Mouse (Mus musculus): ENCODE measurements around the gene Tra2a. TPM values are rescaled to one million over a fixed set of nuclear protein-coding genes. Genes with fewer than 3 reads are reported as not detected.
A peak's percentile ranks its signal among the peaks of the same experiment; 100 is the strongest.

The Tra2a gene
- total and polyA plus RNA-seq, 3 experiments = 55.4 to 120 (median 103) TPM

DNA sequence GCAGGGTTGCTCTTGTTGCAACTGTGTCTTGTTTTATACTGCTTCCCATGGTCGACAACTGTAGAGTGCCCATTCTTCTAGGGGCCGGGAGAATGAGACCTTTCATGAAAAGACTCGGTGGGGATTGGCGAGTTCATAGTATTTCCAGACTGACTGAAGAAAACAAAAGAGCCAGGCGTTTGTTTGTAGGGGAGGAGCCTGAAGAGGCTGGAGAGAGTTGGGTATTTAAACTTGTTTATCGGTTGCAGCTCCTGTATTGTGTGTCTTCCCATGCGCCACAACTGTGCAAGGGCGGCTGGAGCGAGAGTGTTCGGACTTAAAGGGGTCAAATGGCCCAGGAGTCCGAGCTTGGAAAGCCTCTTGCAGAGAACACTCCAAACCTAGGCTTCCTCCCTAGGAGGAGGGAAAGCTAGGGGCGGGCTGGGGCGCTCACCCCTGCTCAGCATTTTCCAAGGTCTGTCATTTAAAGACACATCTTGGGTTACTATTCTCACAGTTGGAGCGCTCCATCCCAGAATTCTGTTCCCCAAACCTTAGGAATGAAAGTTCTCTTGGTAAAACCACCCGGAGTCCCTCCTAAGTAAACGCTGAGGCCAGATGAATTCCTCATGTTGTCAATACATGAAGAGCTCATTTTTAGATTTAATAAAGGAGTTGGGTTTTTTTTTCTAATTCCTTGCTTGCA is 43.8 kb downstream of the Tra2a start:
- in situ Hi-C loops (cut with MboI; ENCODE audit: low pct_ligation_motif_present, low pct_unique_long_range_greater_than_20kb, low sequenced_read_pairs) = no loop called here
- dilution Hi-C loops (cut with MboI; ENCODE audit: extremely low pct_ligation_motif_present, extremely low pct_unique_long_range_greater_than_20kb, low sequenced_read_pairs) = no loop called here
- Histone ChIP-seq H3K4me1 (ENCODE audit: control insufficient read depth in 1 of 2, insufficient read depth in 2 of 2) (no peaks in the 10 kb centered on the region), H3K9ac (ENCODE audit: insufficient read depth, low read depth) (no peak overlapping the region), H3K9me3 (replicated peaks; ENCODE audit: low read length) (no peaks in the 10 kb centered on the region), H3K4me2 (ENCODE audit: insufficient read depth, low read depth, poor library complexity, severe bottlenecking) (no peak overlapping the region; the same call in 1 of the 2 replicates), H3K79me2 (replicated peaks; ENCODE audit: control insufficient read depth, extremely low read depth, insufficient read depth, poor library complexity, severe bottlenecking) (no peaks in the 10 kb centered on the region), H3K4me3 (replicated peaks in 1 of 3; ENCODE audit: low read depth in 2 of 3, low read length in 2 of 3, poor library complexity in 1 of 3) (no peak overlapping the region), H3K27me3 (replicated peaks) (peaks cover 7% of the 10 kb centered on the region), H3K36me3 (replicated peaks in 1 of 2; ENCODE audit: control insufficient read depth in 1 of 2, insufficient read depth in 1 of 2, low read length in 1 of 2) (no peaks in the 10 kb centered on the region), H3K27ac (ENCODE audit: insufficient read depth, low read depth) (no peak overlapping the region)
- DNase-seq (ENCODE audit: extremely low read depth) = no peak
- TF ChIP-seq SMC3 (IDR thresholded peaks at IDR 0.05; ENCODE audit: low read depth, low read length) (no peak), MEF2A (IDR thresholded peaks at IDR 0.05; ENCODE audit: borderline replicate concordance, low read depth, low read length) (no peak), NRF1 (IDR thresholded peaks at IDR 0.05; ENCODE audit: low read depth, low read length) (no peak), EP300 (IDR thresholded peaks at IDR 0.05; ENCODE audit: low read length) (no peak), ELF1 (IDR thresholded peaks at IDR 0.05; ENCODE audit: low read depth, low read length) (no peak), HCFC1 (IDR thresholded peaks at IDR 0.05; ENCODE audit: low read depth, low read length) (no peak)

DNA sequence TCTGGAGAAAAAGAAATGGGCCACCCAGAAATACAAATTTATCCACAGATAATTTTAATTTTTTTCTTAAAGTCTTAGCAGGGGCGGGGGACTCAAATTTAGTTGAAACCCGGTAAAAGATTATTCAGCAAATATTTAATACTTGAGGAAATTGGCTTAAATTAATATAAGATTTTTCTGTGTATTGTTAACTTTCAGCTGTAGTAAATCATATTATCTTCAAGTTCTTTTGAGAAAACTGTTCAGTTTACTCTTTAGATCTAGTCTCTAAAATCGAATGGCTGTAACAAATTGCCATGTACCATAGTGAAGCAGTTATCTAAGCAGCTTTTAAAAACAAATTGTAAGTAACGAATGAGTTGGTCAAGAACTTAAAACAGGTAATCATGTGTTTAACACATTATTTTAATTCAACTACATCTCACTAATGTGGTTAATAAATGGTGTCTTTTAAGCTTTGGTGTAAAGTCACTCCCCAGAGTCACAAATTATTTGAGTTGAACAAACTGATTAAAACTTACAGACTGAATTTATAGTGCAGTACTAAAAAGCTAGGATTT is 44.8 kb downstream of the Tra2a start:
- H3K27me3 ChIP-seq (replicated peaks) = peaks cover 7% of the 10 kb centered on the region
- H3K9me3 ChIP-seq (replicated peaks; ENCODE audit: low read length) = no peaks in the 10 kb centered on the region
- peak overlapping the region; percentile 79; the same call in 1 of the 2 replicates for H3K9ac ChIP-seq (ENCODE audit: insufficient read depth, low read depth)
- dilution Hi-C loops (cut with MboI; ENCODE audit: extremely low pct_ligation_motif_present, extremely low pct_unique_long_range_greater_than_20kb, low sequenced_read_pairs) = no loop called here
- no peaks in the 10 kb centered on the region for H3K36me3 ChIP-seq (replicated peaks in 1 of 2; ENCODE audit: control insufficient read depth in 1 of 2, insufficient read depth in 1 of 2, low read length in 1 of 2)
- no peak overlapping the region for H3K27ac ChIP-seq (ENCODE audit: insufficient read depth, low read depth)
- no peak for DNase-seq (ENCODE audit: extremely low read depth)
- in situ Hi-C loops (cut with MboI; ENCODE audit: low pct_ligation_motif_present, low pct_unique_long_range_greater_than_20kb, low sequenced_read_pairs) = no loop called here
- H3K4me2 ChIP-seq (ENCODE audit: insufficient read depth, low read depth, poor library complexity, severe bottlenecking) = no peak overlapping the region
- TF ChIP-seq ZNF384 (IDR thresholded peaks at IDR 0.05; ENCODE audit: low read depth, low read length) = peak; percentile 6; the same call in 1 of the 2 replicates
- TF ChIP-seq HCFC1 (IDR thresholded peaks at IDR 0.05; ENCODE audit: low read depth, low read length) = no peak
- no peak for TF ChIP-seq USF2 (conservative IDR thresholded peaks at IDR 0.05; ENCODE audit: low read depth, low read length)
- TF ChIP-seq UBTF (IDR thresholded peaks at IDR 0.05; ENCODE audit: low read depth, low read length) = no peak
- peaks cover 4% of the 10 kb centered on the region for H3K79me2 ChIP-seq (replicated peaks; ENCODE audit: control insufficient read depth, extremely low read depth, insufficient read depth, poor library complexity, severe bottlenecking)
- no peaks in the 10 kb centered on the region for H3K4me1 ChIP-seq (ENCODE audit: control insufficient read depth in 1 of 2, insufficient read depth in 2 of 2)
- H3K4me3 ChIP-seq (replicated peaks in 1 of 3; ENCODE audit: low read depth in 2 of 3, low read length in 2 of 3, poor library complexity in 1 of 3) = peak overlapping the region in 2 of 3 experiments; percentile 52 to 64

DNA sequence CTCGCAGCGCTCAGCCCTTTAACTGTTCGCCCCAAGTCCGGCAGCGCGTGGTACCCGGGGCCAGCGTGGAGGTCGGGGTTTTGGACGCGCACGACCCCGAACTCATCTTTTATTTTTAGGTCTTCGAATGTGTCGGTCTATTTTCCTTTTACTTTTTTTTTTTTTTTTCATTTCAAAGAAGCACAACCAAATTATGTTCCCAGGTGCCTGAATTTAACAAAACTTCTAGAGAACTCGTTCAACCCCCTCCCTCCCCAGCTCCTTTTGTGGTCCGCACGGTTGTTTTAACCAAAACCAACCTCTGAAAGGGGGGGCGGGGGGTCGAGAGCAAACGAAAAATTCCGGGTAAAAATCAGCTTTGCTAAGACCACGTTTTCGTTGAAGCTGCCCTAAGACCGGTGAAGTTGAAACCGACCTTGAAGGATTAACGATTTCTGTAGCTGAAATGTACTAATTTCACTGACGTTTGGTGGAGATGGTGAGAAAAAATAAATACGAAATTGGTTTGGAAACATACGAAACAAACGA is 45.5 kb downstream of the Tra2a start:
- Histone ChIP-seq H3K79me2 (replicated peaks; ENCODE audit: control insufficient read depth, extremely low read depth, insufficient read depth, poor library complexity, severe bottlenecking) (peaks cover 11% of the 10 kb centered on the region), H3K4me2 (ENCODE audit: insufficient read depth, low read depth, poor library complexity, severe bottlenecking) (peak overlapping the region; percentile 63), H3K4me1 (ENCODE audit: control insufficient read depth in 1 of 2, insufficient read depth in 2 of 2) (peaks cover 0 to 1% of the 10 kb centered on the region in 2 experiments; a peak in 2 of 4 replicates), H3K27me3 (replicated peaks) (peaks cover 7% of the 10 kb centered on the region), H3K36me3 (replicated peaks in 1 of 2; ENCODE audit: control insufficient read depth in 1 of 2, insufficient read depth in 1 of 2, low read length in 1 of 2) (no peaks in the 10 kb centered on the region), H3K4me3 (replicated peaks in 1 of 3; ENCODE audit: low read depth in 2 of 3, low read length in 2 of 3, poor library complexity in 1 of 3) (peak overlapping the region; percentile 52 to 64 (median 59)), H3K9ac (ENCODE audit: insufficient read depth, low read depth) (peak overlapping the region; percentile 79), H3K27ac (ENCODE audit: insufficient read depth, low read depth) (no peak overlapping the region; the same call in 1 of the 2 replicates), H3K9me3 (replicated peaks; ENCODE audit: low read length) (no peaks in the 10 kb centered on the region)
- dilution Hi-C loops (cut with MboI; ENCODE audit: extremely low pct_ligation_motif_present, extremely low pct_unique_long_range_greater_than_20kb, low sequenced_read_pairs) (no loop called here), in situ Hi-C loops (cut with MboI; ENCODE audit: low pct_ligation_motif_present, low pct_unique_long_range_greater_than_20kb, low sequenced_read_pairs) (no loop called here)
- DNase-seq (ENCODE audit: extremely low read depth) = peak; percentile 76
- TF ChIP-seq JUND (conservative IDR thresholded peaks at IDR 0.05; ENCODE audit: low read depth, low read length) (no peak; the same call in 1 of the 2 replicates), MEF2A (IDR thresholded peaks at IDR 0.05; ENCODE audit: borderline replicate concordance, low read depth, low read length) (peak; percentile 22; the same call in 1 of the 2 replicates), TCF12 (IDR thresholded peaks at IDR 0.05; ENCODE audit: low read depth, low read length) (peak; percentile 32; the same call in 1 of the 2 replicates), NRF1 (IDR thresholded peaks at IDR 0.05; ENCODE audit: low read depth, low read length) (no peak), GABPA (IDR thresholded peaks at IDR 0.05; ENCODE audit: insufficient replicate concordance, low read depth, low read length) (no peak), JUN (IDR thresholded peaks at IDR 0.05; ENCODE audit: insufficient read depth, low read depth, low read length) (no peak), UBTF (IDR thresholded peaks at IDR 0.05; ENCODE audit: low read depth, low read length) (peak; percentile 20; the same call in 1 of the 2 replicates), MYC (IDR thresholded peaks at IDR 0.05; ENCODE audit: low read depth, low read length) (peak; percentile 76; the same call in 1 of the 2 replicates), ETS1 (conservative IDR thresholded peaks at IDR 0.05; ENCODE audit: low read depth, low read length) (no peak; the same call in 1 of the 2 replicates), MAFK (IDR thresholded peaks at IDR 0.05; ENCODE audit: insufficient replicate concordance, low read length) (no peak), USF2 (conservative IDR thresholded peaks at IDR 0.05; ENCODE audit: low read depth, low read length) (no peak), POLR2A (IDR thresholded peaks at IDR 0.05; ENCODE audit: low read depth, low read length) (peak; percentile 82), KAT2A (IDR thresholded peaks at IDR 0.05; ENCODE audit: insufficient replicate concordance, low read length) (no peak), IRF4 (IDR thresholded peaks at IDR 0.05; ENCODE audit: low read depth, low read length) (peak; percentile 31), SIN3A (IDR thresholded peaks at IDR 0.05; ENCODE audit: low read length) (peak; percentile 83), ZKSCAN1 (IDR thresholded peaks at IDR 0.05; ENCODE audit: borderline replicate concordance, low read depth, low read length) (no peak)
